Mouse (Mus musculus) c-Kit-positive CD71-negative TER-119-negative erythroid progenitor cells, embryonic 14.5 days (primary cell): ENCODE results near the gene Fus.
A peak's percentile ranks its signal among the peaks of the same experiment; 100 is the strongest.

Experiments used
- DNase-seq: peaks from one replicate; pipeline ENCODE4 v3.0.0-alpha.2; 2013; ENCODE audit warnings: low read depth

Fus gene

DNA sequence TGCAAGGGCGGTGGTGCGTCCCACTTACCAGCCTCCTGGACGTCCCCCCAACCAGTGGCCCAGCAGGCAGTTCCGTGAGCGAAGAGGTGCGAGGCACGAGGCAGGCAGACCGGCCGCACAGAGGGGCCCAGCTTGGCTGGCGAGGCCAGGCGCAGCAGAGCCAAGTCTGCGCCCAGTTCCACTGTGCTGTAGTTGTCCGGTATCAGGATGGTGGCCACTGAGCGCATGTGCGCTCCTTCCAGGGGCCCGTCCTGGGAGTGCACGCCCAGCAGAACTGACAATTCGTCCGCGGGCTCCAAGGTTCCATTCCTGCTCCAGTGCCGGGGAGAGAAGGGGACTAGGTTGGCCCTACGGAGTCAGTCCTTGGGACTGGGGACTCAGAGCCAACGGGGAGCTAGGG is 22.6 kb upstream of the Fus start:
- DNase-seq, result no peak

DNA sequence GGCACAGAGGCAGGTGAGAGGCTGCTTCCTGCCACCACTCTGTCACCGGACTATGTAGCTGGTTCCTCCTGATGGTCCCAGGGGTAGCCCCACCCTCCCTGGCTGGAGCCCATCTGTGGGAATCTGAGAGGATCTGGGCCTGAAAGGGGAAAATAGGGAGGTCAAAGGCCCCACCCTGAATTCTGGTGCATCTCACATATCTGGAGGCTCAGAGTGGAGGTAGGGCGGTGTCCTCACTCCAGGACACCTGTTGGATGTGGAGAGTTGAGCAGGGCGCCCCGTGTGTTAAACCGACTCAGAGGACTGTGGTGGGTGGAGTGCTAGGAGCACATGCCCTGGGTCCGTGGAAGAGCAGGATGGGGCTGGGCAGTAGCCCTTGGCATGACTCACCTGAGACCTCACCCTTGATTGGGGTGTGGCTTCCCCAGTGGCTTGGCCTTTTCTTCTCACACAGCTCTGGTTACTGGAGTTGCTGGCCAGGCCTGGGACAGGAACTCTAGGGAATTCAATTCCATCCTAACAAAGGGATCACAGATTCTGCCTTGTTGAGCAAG is 20.7 kb upstream of the Fus start, which contains the start of gene Prss36:
Gene Prss36, minus strand, starts transcription at position 256 of the 554 bp plus-strand sequence.
- DNase-seq, result no peak

DNA sequence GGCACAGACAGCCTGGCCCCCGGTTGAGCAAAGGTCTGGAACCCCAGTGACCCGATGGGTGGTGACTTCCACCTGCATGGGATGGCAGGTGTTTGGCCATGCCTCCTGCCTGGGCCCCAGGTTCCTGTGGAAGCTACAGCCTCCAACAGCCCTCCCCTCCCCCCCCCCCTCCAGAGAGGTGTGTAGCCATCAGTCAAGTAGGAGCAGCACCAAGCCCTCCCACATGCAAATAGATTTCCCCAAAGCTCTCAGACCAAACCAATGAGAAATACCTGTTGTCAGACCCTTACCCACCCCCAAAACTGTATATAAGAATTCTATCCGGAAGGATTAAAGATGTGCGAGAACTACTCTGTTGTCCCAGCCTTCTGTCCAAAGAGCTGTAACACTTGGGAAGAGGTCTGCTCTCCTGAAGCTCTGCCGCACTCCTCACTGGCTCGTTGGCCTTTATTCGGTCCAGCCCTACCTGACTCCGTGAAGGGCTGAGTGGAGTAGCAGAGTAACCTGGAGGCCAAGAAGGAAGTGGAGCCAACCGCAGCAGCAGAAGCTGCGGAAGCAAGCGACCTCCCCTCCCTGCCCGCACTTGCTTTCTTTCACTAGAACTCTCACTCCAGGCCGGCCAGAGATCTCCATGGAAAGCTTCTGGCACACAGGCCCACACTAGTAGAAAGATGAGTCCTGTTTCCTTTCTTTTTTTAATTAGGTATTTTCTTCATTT is 14.2 kb upstream of the Fus start:
- DNase-seq, result no peak

- no peak for DNase-seq
Measured at GRCm38 (mm10) chr7:127959364-127959763, 7.9 kb upstream of the Fus start.

GRCm38 (mm10) chr7:127966371-127966918 is 812 bp upstream of the Fus start:
- no peak for DNase-seq

DNA sequence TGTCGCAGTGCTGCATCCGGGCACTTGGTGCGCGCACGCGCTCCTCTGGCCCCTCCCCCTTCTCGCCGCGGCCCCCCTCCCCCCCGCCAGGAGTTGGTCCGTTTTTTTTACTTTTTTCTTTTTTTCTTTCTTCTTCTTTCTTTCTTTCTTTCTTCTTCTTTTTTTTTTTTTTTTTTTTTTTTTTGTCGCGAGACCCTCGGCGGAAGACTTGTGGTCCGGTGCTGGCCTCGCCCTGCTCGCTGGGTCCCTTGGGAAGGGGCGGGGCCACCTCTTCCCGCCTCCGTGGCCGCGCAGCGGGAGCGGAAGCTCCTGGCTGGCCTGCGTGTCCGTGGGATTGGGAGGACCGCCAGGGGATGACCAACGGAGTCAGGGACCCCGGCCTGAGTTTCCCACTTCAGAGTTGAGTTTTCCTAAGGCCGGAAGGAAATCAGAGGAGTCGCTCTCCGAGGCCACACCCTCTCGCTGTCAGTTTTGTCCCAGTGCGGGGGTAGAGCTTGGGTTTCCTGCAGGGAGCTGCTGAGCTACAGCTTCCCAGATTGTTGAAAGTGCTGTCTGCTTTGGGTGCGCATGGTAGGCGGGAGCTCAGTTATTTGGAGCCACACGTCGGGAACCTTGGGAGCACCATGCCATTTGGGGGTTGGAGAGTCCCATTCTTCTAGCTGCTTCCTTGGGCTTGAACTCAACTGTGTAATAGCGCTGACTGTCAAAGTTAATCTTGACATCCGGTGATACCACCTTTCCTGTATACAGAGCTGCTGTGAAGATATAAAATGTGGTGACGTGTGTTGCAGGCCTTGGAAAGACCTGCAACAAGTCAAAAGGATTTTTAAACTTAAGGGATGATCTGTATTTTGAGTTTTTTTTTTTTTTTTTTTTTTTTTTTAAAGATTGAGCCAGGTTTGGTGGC is 918 bp downstream of the Fus start:
- DNase-seq, result peak; percentile 39

DNA sequence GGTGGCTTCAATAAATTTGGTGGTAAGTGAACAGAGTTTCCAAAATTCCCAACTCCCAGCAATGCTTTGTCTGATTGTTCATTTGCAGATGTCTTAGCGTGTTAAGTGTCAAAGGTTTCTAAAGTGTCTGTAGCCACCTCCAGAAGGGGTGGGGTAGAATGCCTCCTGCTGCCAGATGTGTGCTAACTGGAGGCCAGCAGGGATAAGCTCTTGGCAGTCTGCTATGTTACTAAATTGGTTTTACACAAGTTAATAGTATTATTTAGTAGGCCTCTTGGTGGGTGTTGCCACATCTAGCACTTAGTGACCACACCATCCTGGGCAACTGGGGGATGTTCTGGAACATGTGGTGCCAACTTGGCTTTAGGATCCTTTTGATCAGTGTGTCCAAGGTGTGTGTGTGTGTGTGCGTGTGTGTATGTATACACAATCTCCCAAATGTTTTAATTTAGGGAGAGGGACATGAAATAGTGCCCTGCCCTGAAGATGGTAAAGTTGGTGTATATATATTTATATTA is 7.2 kb downstream of the Fus start:
- DNase-seq, result no peak

- no peak for DNase-seq
Measured at GRCm38 (mm10) chr7:127978856-127979255, 11.6 kb downstream of the Fus start.

DNA sequence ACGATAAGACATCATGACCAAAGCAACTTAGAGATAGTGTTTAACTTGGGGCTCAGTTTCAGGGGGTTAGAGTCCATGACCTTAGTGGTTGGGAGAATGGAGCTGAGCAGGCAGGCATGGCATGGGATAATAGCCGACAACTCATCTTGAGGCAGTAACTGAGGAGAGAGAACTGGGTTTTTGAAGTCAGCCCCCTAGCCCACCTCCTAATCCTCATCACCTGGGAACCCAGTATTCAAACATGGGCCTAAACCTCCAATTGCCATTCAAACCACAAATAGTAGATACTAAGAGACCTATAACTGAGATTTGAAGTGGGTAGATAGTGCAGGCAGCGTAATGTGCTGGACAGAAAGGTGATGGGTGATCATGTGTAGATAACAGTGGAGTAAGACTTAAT is 13.3 kb downstream of the Fus start:
- DNase-seq, result no peak

DNA sequence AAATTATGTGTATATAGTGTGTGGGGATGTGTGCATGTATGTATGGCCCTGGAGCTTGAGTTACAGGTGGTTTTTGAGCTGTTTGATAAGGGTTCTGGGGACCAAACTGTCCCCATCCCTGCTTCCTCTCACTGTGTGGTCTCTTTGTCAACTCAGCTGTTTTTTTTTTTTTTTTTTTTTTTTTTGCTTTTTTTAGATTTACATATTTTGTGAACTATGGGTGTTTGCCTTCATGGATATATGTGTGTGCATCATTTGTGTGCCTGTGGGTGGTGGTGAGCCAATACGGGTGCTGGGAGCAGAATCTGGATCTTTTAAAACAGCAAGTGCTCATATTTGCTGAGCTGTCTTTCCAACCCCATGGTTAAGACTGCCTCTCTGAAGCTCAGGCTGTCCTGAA is 21.6 kb downstream of the Fus start:
- no peak for DNase-seq

- DNase-seq, result peak; percentile 66
Measured at GRCm38 (mm10) chr7:127991643-127992487, 24.6 kb downstream of the Fus start.

DNA sequence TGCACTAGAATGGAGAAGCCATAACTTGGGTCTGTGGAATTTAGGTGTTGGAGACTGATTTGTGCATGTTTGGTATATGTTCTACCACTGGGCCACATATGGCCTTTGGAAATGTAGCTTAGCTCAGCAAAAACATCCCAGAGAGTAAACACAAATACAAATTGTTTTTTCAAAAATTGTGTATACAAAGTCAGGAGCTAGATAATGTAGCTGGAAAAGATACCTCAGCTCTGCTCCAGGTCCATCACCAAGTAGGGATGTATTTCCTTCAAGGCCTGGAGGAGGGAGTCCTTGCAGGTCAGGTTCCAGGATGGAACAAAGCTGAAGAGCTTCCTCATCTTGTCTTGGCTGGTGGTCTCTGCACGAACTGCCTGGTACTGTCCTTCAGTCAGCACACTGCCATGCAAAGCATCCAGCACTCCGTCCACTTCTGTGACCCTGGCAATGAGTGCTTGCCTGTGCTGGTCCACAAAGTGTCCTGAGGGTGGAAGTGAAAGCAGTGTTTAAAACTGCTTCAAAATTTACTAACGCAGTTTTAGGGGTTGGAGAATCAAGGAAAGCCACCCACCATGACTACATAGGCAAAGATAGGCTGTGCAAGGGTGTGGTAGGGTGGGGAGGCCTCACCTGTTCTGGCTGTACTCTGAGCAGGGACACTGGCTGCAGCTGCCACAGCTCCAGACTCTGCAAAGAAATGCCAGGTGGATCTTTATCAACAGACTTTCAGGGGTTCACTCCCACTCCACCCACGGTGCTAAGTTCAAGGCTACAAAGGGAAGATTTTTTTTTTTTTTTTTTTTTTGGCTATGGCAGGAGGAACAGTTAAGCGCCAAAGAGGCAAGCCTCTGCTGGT is 25.5 kb downstream of the Fus start:
- no peak for DNase-seq

DNA sequence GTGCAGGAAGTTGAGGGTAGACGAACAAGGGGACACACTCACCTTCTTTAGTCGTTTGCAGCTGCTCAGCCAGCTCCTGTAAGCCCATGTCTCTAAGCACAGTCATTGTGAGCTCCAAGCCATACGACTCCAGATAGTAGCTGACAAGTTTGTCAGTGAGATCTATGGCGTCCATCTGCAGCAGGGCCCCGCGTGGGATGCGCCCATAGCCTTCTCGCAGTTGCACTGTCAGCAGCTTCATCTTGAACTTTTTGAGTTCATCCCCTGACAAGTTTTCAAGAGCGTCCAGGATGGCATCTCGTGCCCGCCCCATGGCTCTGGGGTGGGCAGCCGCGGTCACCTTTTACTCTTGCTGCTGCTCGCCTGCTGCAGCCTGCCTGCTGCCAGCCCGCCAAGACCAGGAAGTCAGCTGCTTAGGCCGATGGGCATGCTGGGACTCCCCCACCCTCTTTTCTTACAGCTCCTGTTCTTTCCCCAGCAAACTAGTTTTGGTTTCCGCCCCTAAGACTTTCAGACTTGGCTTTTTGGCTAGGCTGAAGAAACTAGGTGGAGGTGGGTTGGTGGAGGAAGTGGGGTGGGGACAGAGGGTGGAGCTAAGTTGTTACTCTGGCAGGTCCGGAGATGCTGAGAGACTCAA is 26.2 kb downstream of the Fus start, which contains the start of gene Pycard:
Gene Pycard, minus strand, starts transcription at position 527 of the 637 bp plus-strand sequence.
- DNase-seq, result peak; percentile 39

- no peak for DNase-seq
Measured at GRCm38 (mm10) chr7:127999436-127999835, 32.2 kb downstream of the Fus start.

GRCm38 (mm10) chr7:128000068-128000950 is 33.1 kb downstream of the Fus start:
- DNase-seq, result no peak

- no peak for DNase-seq
Measured at GRCm38 (mm10) chr7:128003098-128003497, 35.8 kb downstream of the Fus start.

GRCm38 (mm10) chr7:128003688-128004087 is 36.4 kb downstream of the Fus start, which contains the start of gene Trim72:
Trim72 (plus strand) TSS chr7:128003949.
- no peak for DNase-seq

DNA sequence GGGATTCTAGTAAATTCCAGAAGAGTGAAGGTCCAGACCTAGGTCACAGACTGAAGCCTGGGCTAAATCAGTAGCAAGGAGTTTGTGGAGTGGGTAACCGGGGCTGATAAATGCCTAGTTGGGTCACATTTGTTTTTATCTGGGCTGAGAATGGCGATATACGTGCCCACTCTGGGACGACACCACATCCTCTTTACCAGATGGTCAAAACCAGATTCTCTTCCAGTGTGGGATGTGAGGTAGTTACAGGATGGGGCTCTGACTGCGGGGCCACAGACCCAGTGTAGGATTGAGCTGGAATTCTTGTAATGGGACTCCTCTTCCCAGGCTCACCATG is 36.9 kb downstream of the Fus start:
- no peak for DNase-seq
